Mouse (Mus musculus) adrenal gland, postnatal 36 days (tissue): ENCODE data around the gene Synj2bp. TPM values are rescaled to one million over a fixed set of nuclear protein-coding genes. Genes with fewer than 3 reads are reported as not detected.
"Not testable (repeated sequence)": the region's sequence is repeated elsewhere in the genome, so short reads cannot be mapped to it uniquely, and the experiment has no call there.

Experiments
- DNase-seq, 2 experiments: peaks; one replicate each; pipeline ENCODE4 v3.0.0; 2021; ENCODE audit warnings: mixed read lengths in 1 of 2
- long read RNA-seq, 2 experiments: library from polyadenylated mRNA; stranded (forward); transcript quantifications; one replicate each; pipeline ENCODE4 v2.0.0; 2021; ENCODE audit warnings: borderline sequencing depth in 2 of 2
- total RNA-seq, 2 experiments: library from RNA; stranded (reverse); gene quantifications; 2 replicates each; pipeline ENCODE4 v1.2.3; 2021

The Synj2bp gene
- 10 to 100 TPM; 32.3 to 36.4 TPM for total RNA-seq
- long read RNA-seq, experiment 1, full-length matches to known transcripts: 61 of 72 reads
- long read RNA-seq, experiment 1, partial matches to known transcripts: 0 of 72 reads
- long read RNA-seq, experiment 1, other reads (novel, unspliced or antisense): 11 of 72 reads
- long read RNA-seq, experiment 2, full-length matches to known transcripts: 9 of 12 reads
- long read RNA-seq, experiment 2, partial matches to known transcripts: 0 of 12 reads
- long read RNA-seq, experiment 2, other reads (novel, unspliced or antisense): 3 of 12 reads

DNA sequence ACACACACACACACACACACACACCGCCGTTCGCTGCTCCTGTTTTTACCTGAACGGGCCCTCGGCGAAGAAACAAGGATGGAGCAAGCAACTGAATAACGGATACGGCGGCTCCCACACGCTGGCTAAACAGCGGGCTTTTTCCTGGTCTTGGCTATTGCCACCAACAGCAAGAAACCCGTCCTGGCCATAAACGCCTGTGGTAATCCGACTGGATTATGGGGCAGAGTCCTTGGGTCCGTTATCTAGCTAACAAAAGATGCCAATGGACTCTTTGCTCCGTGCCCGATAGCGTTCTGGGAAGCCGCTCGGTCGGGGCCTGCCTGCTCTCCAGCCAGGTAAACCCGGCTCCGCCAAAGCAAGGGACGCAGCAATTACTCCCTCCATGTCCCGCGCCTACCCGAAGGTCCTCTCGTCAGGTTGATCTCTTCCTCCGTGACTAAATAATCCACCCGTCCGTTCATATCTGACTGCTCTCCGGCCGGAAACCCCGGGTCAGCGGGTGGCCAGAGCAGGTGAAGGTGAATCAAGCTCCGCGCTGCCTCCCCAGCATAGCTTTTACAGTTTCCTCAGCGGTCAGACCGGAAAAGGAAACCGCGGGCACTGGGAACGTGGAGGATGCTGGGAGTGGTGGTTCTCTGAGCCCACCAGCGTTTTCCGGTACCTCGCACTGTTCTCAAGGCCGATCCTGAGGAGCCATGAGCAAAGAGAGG is at the start of gene Synj2bp, which contains the start of gene Gm20498:
Gene Synj2bp, minus strand, starts transcription at position 596 of the 713 bp plus-strand sequence.
Gene Gm20498, minus strand, starts transcription at position 590 of the 713 bp plus-strand sequence.
- DNase-seq: peak; percentile 88 to 90

DNA sequence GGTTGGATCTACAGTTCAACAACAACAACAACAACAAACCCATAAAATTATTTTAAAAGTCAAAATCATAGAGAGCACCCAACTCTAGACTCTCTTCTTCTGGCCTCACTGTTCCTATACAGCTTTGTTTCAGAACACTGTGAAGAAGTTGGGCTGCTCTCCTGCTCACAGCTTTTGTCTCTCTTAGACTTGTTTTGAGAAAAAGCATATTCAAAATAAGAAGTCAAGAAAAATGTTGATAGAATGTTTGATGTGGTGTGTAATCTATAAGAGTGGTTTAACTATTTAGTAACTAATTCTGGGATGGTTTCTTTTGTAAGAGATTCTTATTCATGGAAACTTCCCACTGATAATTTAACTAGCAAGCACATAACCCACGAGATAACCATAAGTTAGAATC is 35.7 kb upstream of the Synj2bp start, which contains the start of gene Adam21:
Gene Adam21, minus strand, starts transcription at position 101 of the 400 bp plus-strand sequence.
- DNase-seq: no peak

DNA sequence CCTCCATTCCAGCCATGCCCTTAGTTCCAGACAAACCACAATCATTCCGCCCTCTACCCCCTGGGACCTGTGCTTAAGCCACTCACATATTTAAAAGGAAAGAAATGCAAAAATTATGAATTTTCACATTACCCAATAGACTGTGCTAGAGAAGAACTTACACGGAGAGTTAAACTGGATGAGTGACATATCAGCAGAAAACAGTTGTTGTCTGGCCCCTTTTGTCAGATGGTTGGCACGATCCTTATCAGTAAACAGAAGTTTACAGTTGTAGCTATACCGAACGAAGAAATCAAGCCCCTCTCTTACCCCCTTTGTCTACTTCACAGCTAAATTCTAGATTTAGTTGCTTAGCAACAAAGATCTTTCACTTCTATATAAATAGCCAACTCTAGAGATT is 35.2 kb upstream of the Synj2bp start:
- no peak for DNase-seq

DNA sequence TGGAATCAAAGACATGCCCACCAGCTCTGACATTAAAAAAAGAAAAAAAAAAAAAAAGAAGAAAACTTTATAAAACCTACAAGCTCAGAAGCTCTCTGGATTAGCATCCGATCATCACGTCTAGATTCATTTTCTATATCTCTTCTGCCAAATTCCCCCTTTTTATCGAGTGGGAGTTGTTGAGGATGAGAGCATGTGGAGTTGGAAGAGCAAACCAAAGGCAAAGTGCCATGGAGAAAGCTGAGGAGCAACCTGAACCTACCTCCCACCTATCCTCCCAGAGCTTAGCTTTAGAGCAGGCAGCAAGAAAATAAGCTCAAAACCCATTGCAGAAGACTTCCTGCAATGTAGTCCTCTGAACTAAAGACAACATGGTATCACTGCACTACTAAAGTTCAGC is 31.5 kb upstream of the Synj2bp start:
- DNase-seq: no peak

DNA sequence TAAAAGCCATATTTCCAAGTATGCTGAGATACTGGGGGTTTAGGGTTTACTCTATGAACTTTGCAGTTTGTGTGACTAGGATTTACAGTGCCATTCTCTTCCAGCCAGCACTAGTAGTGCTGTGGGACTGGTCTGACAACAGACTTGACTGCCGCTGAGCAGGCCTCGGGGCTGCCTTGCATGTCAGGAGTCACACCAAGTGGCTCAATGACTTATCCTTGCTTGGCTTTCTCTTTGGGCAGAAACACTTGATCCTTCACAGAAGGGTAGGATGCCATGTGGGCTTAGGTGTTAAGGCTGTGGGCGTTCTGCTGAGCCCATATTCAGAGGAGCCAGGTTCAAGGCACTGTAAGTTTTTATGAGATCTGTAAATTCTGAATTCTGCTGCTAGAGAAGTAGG is 16.6 kb upstream of the Synj2bp start:
- DNase-seq: no peak

DNA sequence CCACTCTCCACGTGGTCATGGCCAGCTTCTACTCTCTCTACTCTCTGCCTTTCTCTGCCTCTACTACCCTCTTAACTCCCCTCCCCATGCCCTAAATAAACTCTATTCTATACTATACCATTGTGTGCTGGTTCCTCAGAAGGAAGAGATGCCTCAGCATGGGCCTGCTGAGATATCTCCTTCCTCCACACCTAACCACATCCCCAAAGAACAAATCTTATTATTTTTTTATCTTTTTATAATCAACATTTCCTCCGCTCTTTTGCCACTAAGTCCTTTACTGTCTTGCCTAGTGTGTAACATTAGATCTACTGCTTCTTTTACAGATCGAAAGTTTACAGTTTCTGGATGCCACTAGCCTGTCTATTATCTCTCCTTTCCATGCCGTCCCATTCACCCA is 14.5 kb upstream of the Synj2bp start:
- DNase-seq: no peak

DNA sequence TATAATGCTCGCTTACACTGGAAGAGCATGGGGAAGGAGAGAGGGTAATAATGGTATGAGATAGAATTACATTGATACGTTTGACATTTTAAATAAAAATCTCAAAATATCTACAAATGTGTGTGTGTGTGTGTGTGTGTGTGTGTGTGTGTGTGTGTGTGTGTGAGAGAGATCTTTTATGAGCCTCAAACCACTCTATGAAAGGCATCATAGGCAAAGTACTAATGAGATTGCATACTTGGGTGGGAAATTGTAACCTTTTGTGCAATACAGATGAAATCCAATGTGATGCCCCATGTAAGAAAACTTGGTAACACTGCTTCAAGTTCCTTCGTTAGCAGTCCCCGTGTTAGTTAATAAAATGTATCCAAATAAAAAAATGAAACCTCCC is 313 bp upstream of the Synj2bp start:
- DNase-seq: no peak

DNA sequence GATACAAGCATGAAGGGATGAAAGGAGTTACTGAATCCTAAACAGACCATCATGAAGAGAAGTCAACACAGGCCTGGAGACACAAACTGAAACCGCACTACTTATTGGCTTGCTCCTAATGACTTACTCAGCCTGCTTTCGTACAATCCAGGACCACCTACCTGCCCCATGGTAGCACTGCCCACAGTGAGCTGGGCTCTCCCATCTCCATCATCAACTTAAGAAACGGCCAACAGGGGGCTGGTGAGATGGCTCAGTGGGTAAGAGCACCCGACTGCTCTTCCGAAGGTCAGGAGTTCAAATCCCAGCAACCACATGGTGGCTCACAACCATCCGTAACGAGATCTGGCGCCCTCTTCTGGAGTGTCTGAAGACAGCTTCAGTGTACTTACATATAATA is 2.1 kb downstream of the Synj2bp start:
- not testable (repeated sequence) for DNase-seq

DNA sequence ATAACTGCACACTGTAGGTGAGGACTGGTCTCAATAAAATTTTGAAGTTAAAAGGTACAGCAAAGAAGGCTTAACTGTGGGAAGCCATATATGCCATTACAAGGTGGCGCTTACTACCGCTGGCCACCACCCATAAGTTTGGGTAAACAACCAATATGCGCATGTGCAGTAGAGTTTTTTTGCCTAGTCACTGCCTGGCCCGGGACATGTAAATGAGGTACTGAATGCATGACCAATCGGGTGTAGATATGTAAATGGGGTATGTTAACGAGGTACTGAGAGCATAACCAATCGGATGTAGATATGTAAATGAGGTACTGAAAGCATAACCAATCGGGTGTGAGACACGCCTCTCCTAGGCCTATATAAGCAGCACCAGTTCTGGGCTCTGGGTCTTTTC is 35.8 kb downstream of the Synj2bp start:
- not testable (repeated sequence) for DNase-seq

DNA sequence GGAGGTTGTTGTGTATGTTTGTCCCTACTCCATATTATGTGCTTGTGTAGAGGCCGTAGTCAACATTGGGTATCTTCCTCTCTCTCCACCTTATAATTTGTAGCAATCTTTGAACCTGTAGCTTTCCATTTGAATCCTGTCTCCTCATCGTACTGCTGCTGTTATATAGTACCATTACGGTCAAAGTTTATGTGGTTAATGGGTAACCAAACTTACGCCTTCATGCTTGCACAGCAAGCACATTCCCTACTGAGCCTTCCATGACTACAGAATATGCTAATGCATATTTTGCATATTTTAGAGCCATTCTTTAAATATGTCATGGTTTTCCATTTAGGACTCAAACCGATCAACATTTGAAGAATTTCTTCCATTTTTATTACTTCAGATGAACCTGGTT is 42.2 kb downstream of the Synj2bp start:
- no peak for DNase-seq

DNA sequence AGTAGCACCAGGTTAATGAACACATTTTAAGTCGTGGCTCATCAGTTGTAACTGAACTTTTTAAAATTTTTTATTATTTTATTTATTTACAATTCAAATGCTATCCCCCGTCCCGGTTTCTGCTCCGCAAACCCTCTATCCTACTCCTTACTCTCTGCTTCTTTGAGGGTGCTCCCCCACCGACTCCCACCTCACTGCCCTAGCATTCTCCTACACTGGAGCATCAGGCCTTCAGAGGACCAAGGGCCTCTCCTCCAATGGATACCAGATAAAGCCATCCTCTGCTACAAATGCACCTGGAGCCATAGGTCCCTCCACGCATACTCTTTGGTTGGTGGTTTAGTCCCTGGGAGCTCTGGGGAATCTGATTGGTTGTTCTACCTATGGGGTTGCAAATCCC is 47.4 kb downstream of the Synj2bp start:
- DNase-seq: peak; percentile 2 to 6

DNA sequence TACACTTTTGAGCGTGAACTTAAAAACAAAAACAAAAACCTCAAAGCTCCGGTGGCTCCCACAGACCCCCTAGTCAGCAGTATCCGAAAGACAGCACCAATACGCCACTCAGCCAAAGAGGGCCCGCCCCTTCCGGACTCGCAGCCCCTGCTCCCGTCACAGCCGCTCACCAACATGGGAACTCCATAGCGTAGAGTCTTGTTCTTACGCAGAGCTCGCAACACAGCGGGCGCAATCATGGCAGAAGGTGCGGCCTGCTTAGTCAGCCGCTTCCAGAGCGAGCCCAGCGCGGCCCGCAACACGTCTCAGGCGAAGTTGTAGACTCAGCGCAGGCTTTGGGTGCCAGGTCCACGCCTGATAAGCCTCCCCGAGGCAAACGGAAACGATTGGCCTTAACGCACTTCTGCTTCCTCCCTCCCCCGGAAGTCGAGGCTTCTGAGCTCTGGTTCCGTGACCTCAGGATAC is 48.0 kb downstream of the Synj2bp start, which contains the start of gene Cox16:
Gene Cox16, minus strand, starts transcription at position 401 of the 465 bp plus-strand sequence.
- DNase-seq: peak; percentile 90 to 93

DNA sequence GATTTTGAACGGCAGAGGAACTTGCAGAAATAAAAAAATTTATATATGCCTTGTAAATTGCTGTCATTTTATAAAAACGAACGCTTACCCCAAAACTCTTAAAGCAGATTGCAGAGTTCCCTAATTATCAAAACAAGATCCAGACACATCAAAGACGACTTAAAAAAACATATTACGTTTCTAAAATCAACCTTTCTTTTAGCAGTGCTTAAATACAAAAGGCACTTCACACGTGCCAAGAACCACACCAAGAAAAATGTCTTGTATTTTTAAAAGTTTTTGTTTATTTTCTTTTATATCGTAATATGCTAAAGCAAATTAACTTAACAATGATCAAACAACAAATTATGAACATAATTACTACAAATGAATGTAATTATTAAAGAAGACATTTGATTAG is 48.5 kb downstream of the Synj2bp start:
- DNase-seq: no peak

DNA sequence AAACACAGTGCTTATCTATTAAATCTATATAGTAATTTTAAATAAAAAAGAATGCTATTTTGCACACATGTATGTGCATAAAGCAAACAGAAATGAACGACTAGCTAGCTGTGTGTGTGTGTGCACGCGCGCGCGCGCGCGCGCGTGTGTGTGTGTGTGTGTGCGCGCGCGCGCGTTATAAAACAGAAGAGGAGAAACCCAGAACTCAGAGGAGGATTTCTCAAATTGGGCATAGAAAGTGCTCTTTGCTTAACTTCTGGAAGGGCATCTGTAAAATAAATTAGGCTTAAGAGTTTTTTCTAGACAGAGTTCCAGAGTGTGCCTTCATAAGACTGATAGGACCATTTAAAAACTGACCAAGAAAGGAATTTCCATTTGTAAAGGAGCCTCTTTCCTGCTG is 49.1 kb downstream of the Synj2bp start:
- DNase-seq: peak; percentile 2 to 20

DNA sequence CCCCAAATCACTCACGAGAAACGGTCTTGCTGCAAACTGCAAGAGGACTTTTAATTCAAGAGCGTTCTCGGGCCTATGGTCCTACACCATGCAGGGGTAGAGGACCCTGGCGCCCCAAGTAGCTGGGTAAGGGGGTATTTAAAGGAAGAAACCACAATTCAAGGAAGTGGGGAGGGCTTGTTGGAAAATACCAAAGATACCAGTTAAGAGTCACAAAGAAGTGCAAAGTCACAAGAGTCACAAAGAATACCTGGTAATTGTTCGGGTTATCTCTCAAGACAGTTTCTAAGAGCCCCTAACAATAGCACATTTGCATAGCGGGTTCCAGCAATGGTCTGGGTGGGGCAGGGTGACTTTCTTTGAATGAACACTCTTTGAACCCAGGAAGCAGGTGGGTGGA is 73.7 kb downstream of the Synj2bp start:
- DNase-seq: not testable (repeated sequence)

Other genes starting within 250 kb of the Synj2bp start
- under 1 TPM; 0.43 to 0.72 TPM for gene Slc8a3, start 199.7 kb downstream of the Synj2bp start, total RNA-seq
- 1 to 10 TPM in 1 of 2 experiments, under 1 TPM in 1; 0.93 to 1.3 TPM for gene Gm4787, start 153.4 kb downstream of the Synj2bp start, total RNA-seq
- 1 to 10 TPM; 1.3 to 1.5 TPM for gene Adam4, start 111.0 kb downstream of the Synj2bp start, total RNA-seq
- 100 to 1,000 TPM in 1 of 2 experiments, 10 to 100 TPM in 1; 94.1 to 113 TPM for gene Cox16, start 47.8 kb downstream of the Synj2bp start, total RNA-seq
- 10 to 100 TPM; 35.6 to 38.1 TPM for gene Gm20498, start within 50 bp of the Synj2bp start, total RNA-seq
- not detected for gene Adam21, start 35.6 kb upstream of the Synj2bp start, total RNA-seq
- 10 to 100 TPM; 23.8 to 24.8 TPM for gene Med6, start 62.1 kb upstream of the Synj2bp start, total RNA-seq
- gene Ttc9, start 98.3 kb upstream of the Synj2bp start, total RNA-seq: 1 to 10 TPM; 4.4 TPM
- 1 to 10 TPM; 1.2 to 3.4 TPM for gene Map3k9, start 248.3 kb upstream of the Synj2bp start, total RNA-seq